Mouse (Mus musculus) liver, embryonic 16.5 days (tissue): ENCODE data around the gene Med26. TPM values are rescaled to one million over a fixed set of nuclear protein-coding genes. Genes with fewer than 3 reads are reported as not detected.

Source experiments
- ATAC-seq: fragments of 200-750 bp; cut with Nextera tagmentation; 2 replicates; pipeline ENCODE4 v1.8.0; 2017; ENCODE audit warnings: low read depth, mild to moderate bottlenecking, moderate number of reproducible peaks, moderate library complexity
- H3K27ac ChIP-seq: fragments of 300-500 bp; sonication (generic); 2 replicates; pipeline ENCODE4 v1.5.1; 2014; ENCODE audit warnings: mild to moderate bottlenecking, low read length
- H3K27me3 ChIP-seq: fragments of 300-500 bp; sonication (generic); 2 replicates; pipeline ENCODE4 v1.6.1; 2014; ENCODE audit warnings: low read depth, low read length, mixed read lengths; ENCODE audit not compliant: control insufficient read depth, insufficient read depth
- H3K36me3 ChIP-seq: fragments of 300-500 bp; sonication (generic); 2 replicates; pipeline ENCODE4 v1.6.1; 2014; ENCODE audit warnings: mild to moderate bottlenecking; ENCODE audit not compliant: control insufficient read depth, insufficient read depth
- H3K4me1 ChIP-seq: fragments of 300-500 bp; sonication (generic); 2 replicates; pipeline ENCODE4 v1.6.1; 2014; ENCODE audit warnings: low read depth, low read length, mixed read lengths; ENCODE audit not compliant: control insufficient read depth
- H3K4me2 ChIP-seq: fragments of 300-500 bp; sonication (generic); 2 replicates; pipeline ENCODE4 v1.6.1; 2014; ENCODE audit warnings: low read depth, low read length, mixed read lengths
- H3K4me3 ChIP-seq: fragments of 300-500 bp; sonication (generic); 2 replicates; pipeline ENCODE4 v1.5.1; 2014; ENCODE audit warnings: low read depth, mild to moderate bottlenecking, low read length
- H3K9ac ChIP-seq: fragments of 300-500 bp; sonication (generic); 2 replicates; pipeline ENCODE4 v1.6.1; 2014; ENCODE audit warnings: low read depth, low read length
- H3K9me3 ChIP-seq: fragments of 300-500 bp; sonication (generic); replicated peaks from 2 replicates; pipeline ENCODE4 v1.6.1; 2016; ENCODE audit warnings: low read length; ENCODE audit not compliant: control insufficient read depth
- WGBS: fragments of 180-500 bp; shearing (Covaris S2); extraction: QIAGEN DNeasy Blood & Tissue Kit; methylation state at CpG from one replicate; pipeline ENCODE4 v1.1.7; 2014; ENCODE audit not compliant: insufficient replicate concordance; 5-methylcytosine and 5-hydroxymethylcytosine counted together
- polyA plus RNA-seq: library from polyadenylated mRNA; unstranded; fragments of >200 nt; fragmentation: Nextera tagmentation; extraction: Ambion mirVana; gene quantifications from 2 replicates; pipeline ENCODE4 v1.2.1, GENCODE M21; 2015

Med26 gene
- polyA plus RNA-seq, 1 experiment from 2014 or later: 6.2 TPM

- no peaks in the 10 kb centered on the region for H3K36me3 ChIP-seq
- no peak overlapping the region for H3K4me2 ChIP-seq
- no peak for ATAC-seq
- no peaks in the 10 kb centered on the region for H3K27me3 ChIP-seq
- no peaks in the 10 kb centered on the region for H3K9me3 ChIP-seq
- 68% methylated on average over 4 of the region's 4 CpGs for WGBS
- H3K4me1 ChIP-seq: no peaks in the 10 kb centered on the region
- no peak overlapping the region for H3K4me3 ChIP-seq
- H3K9ac ChIP-seq: no peak overlapping the region
- H3K27ac ChIP-seq: no peak overlapping the region
Measured at GRCm38 (mm10) chr8:72555770-72556169, 7.7 kb upstream of the Med26 start.

- WGBS: 16% methylated on average over 5 of the region's 5 CpGs
- no peaks in the 10 kb centered on the region for H3K27me3 ChIP-seq
- H3K36me3 ChIP-seq: no peaks in the 10 kb centered on the region
- peak overlapping the region; percentile 93 for H3K27ac ChIP-seq
- H3K4me3 ChIP-seq: peak overlapping the region; percentile 98
- peak overlapping the region; percentile 97 for H3K4me2 ChIP-seq
- H3K4me1 ChIP-seq: peaks cover 30% of the 10 kb centered on the region
- no peaks in the 10 kb centered on the region for H3K9me3 ChIP-seq
- ATAC-seq: no peak
- peak overlapping the region; percentile 83 for H3K9ac ChIP-seq
Measured at GRCm38 (mm10) chr8:72549314-72549892, 1.3 kb upstream of the Med26 start.

DNA sequence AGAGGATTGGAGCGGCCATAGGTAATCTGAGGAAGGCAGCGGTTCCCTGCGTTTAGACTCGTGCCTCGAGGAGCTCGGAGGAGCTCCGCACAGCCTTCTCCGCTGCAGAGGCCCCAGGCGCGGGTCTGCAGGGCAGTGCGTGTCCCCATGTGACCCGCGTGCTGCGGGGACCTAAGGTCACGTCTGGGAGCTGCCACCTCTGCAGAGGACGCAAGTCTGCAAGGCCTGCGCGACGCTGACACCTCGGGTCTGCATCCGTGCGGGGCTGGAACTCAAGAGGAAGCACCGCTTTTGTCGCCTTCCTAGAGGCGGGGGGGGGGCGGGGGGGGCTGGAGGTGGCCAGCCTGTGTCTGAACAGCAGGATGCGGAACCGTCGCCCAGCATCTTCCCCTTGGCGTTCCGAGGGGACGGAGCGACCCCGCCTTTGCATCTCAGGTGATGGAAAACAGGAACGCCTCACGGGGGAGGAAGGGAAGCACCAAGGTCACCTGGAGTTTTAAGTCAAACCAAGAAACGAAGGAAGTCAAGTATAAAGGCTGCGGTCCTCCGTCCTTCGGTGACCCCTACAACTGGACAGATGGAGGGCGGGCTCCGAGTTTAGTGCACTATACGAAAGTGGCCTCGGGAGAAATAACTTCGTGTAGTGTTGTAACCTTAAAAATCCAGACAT lies 709 bp upstream of the Med26 start:
- no peaks in the 10 kb centered on the region for H3K27me3 ChIP-seq
- peak overlapping the region; percentile 83 for H3K9ac ChIP-seq
- ATAC-seq: peak; percentile 28
- no peaks in the 10 kb centered on the region for H3K36me3 ChIP-seq
- peaks cover 30% of the 10 kb centered on the region for H3K4me1 ChIP-seq
- H3K4me3 ChIP-seq: peak overlapping the region; percentile 98
- H3K9me3 ChIP-seq: no peaks in the 10 kb centered on the region
- under 1% methylated on average over 45 of the region's 45 CpGs for WGBS
- peak overlapping the region; percentile 93 for H3K27ac ChIP-seq
- H3K4me2 ChIP-seq: peak overlapping the region; percentile 97

DNA sequence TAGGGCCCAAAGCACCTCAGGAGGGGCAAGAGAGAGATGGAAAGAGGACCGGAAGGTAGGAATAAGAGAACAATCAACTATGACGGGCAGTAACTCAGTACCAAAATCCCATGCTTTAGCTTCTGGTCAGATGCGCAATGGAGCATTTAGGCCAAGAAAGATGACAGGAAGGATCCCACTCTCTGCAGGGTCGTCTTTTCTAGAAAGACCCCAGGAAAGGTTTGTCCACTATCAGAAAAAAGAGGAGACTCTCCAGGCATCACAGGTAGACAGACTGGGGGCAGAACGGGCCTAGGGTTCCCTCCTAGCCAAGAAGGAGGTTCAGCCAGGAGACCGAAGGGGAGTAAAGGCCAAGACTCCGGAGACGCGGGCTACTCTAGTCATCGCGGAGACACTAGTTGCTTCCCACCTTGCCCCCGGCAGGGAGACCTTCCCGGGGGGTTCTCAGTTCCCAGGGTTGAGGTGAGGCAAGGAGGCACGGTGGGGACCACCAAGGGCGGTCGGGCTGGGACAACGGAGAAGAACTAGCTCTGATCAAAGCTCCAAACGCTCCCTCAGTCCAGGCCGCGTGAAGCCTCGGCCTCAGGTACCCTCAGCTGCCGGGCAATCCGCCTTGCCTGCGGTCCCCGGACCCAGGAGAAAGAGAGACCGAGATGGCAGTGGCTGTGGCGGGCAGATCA lies 808 bp downstream of the Med26 start:
- 0 out of 2 replicates have a peak, but pooled peaks have one; percentile 0 for ATAC-seq
- Histone ChIP-seq H3K4me1 (peaks cover 30% of the 10 kb centered on the region), H3K4me2 (peak overlapping the region; percentile 97), H3K27me3 (no peaks in the 10 kb centered on the region), H3K27ac (peak overlapping the region; percentile 83), H3K4me3 (peak overlapping the region; percentile 98), H3K36me3 (no peaks in the 10 kb centered on the region), H3K9me3 (no peaks in the 10 kb centered on the region), H3K9ac (peak overlapping the region; percentile 99)
- 1% methylated on average over 27 of the region's 27 CpGs for WGBS

DNA sequence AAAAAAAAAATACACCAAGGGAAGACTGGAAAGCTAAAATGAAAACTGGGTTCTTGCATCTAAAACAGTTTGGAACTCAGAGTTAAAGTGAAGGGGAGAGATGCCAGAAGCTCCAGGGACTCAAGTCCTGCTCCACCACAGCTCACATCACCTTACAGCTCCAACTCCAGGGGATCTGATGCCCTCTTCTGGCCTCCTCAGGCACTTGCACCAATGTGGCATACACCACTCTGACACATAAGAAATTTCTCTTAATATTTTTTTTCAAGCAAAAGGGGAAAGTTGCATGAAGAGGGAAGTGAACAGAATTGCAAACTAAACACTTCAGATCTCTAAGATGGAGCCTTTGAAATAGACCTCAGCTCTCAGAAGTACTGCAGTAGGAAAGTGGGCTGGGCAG lies 8.8 kb downstream of the Med26 start:
- Histone ChIP-seq H3K4me2 (no peak overlapping the region), H3K4me1 (no peaks in the 10 kb centered on the region), H3K4me3 (no peak overlapping the region), H3K9ac (no peak overlapping the region), H3K27ac (no peak overlapping the region), H3K27me3 (no peaks in the 10 kb centered on the region), H3K9me3 (no peaks in the 10 kb centered on the region), H3K36me3 (no peaks in the 10 kb centered on the region)
- ATAC-seq: no peak

- Histone ChIP-seq H3K4me1 (no peaks in the 10 kb centered on the region), H3K27me3 (no peaks in the 10 kb centered on the region), H3K4me2 (no peak overlapping the region), H3K4me3 (no peak overlapping the region), H3K9ac (no peak overlapping the region), H3K9me3 (no peaks in the 10 kb centered on the region), H3K36me3 (no peaks in the 10 kb centered on the region), H3K27ac (no peak overlapping the region)
- WGBS: 75% methylated on average over 3 of the region's 3 CpGs
- no peak for ATAC-seq
Measured at GRCm38 (mm10) chr8:72534888-72535287, 13.2 kb downstream of the Med26 start.

DNA sequence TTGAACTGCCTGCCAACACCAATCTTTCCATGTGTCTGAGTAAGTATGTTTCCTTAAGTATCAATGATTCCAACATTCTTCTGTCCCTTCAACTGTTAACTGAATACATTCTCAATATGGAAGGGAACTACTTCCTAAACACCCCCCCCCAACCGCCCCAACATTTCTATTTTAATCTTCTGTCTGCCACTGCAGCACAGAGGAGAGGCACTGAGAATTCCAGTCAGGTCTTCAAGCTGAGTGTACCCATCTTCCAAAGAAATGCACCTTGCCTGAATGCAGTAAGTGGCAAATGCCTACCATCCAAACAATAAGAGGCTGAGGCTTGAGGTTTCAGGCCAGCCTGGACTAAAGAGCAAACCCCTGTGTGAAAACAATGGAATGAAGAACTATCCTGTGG lies 16.0 kb downstream of the Med26 start:
- H3K9ac ChIP-seq: no peak overlapping the region
- 70% methylated on average over 1 of the region's 1 CpGs for WGBS
- no peaks in the 10 kb centered on the region for H3K4me1 ChIP-seq
- H3K4me2 ChIP-seq: no peak overlapping the region
- H3K27ac ChIP-seq: no peak overlapping the region
- H3K4me3 ChIP-seq: no peak overlapping the region
- H3K36me3 ChIP-seq: no peaks in the 10 kb centered on the region
- no peak for ATAC-seq
- no peaks in the 10 kb centered on the region for H3K9me3 ChIP-seq
- H3K27me3 ChIP-seq: no peaks in the 10 kb centered on the region

DNA sequence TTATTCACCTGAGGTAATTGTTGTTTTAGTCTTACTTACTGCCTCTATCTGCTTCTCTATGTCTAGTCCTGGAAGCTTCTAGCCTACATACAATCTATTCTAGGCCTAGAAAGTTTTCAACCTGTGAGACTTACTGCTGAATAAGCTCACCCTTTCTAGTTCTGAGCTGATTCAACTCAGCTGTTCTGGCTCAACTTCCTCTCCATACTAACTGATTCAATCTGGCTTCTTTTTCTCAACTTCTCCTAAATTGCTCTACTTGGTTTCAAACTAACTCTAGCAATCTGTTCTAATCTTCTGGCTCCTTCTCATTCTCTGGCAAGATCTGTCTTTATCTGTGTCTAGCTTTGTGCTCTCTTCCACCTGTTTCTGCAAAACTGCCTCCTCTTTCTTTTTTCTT lies 26.2 kb downstream of the Med26 start:
- no peaks in the 10 kb centered on the region; the same call in 1 of the 2 replicates for H3K4me1 ChIP-seq
- no peaks in the 10 kb centered on the region for H3K9me3 ChIP-seq
- no peak overlapping the region for H3K27ac ChIP-seq
- no peak for ATAC-seq
- no peak overlapping the region for H3K4me2 ChIP-seq
- H3K27me3 ChIP-seq: no peaks in the 10 kb centered on the region
- no peak overlapping the region for H3K9ac ChIP-seq
- peaks cover 2% of the 10 kb centered on the region; the same call in 1 of the 2 replicates for H3K36me3 ChIP-seq
- no peak overlapping the region for H3K4me3 ChIP-seq

- H3K4me1 ChIP-seq: no peaks in the 10 kb centered on the region; the same call in 1 of the 2 replicates
- H3K9me3 ChIP-seq: no peaks in the 10 kb centered on the region
- no peak overlapping the region for H3K4me3 ChIP-seq
- H3K27ac ChIP-seq: 0 out of 2 replicates have a peak overlapping the region, but pooled peaks have one; percentile 19
- ATAC-seq: peak; percentile 38; the same call in 1 of the 2 replicates
- no peaks in the 10 kb centered on the region for H3K36me3 ChIP-seq
- H3K9ac ChIP-seq: no peak overlapping the region
- 61% methylated on average over 7 of the region's 7 CpGs for WGBS
- H3K27me3 ChIP-seq: no peaks in the 10 kb centered on the region
- H3K4me2 ChIP-seq: no peak overlapping the region
Measured at GRCm38 (mm10) chr8:72517421-72517988, 30.6 kb downstream of the Med26 start.
